In the genomic region with DNA sequence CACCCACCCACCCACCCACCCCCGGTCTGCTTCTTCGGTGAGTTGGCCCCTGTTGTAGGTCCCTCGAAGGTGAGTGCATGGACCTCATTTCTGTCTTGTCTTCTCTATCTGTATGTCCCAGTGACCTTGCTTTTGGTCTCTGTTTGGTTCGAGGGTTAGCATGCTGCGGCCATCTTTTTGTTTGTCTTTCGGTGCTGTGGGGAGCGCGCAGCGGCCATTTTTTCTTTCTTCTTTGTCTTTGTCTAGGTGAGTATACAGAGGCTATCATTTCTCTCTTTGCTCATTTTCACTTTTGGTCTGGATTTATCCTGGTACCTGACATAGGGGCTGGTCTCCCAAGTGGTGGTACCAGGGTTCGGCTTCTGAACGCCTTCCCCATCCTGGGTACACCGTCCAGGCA, we compare ENCODE assay signal across 22 mouse cellular contexts. TPM values are rescaled to one million over a fixed set of nuclear protein-coding genes. Genes with fewer than 3 reads are reported as not detected.
DNase-seq lines count a peak whose midpoint lies in the region; TF ChIP-seq lines count a peak whose summit lies in the region.
"Had no signal": no experiment of that assay in that cellular context is flagged by ENCODE, and none has a peak within 500 bp of the region (broad histone marks: within the 10 kb centered on the region; RNA-seq: fewer than 3 reads in every experiment).

No protein-coding gene starts in this region.

- H3K9me3 ChIP-seq in E14TG2a.4 (ENCODE audit: low read length), result peaks cover 4% of the 10 kb centered on the region; the same call in 1 of the 2 replicates
- H3K9me3 ChIP-seq: forebrain, embryonic 13.5 days; heart, embryonic 10.5 days; hindbrain, embryonic 13.5 days; intestine, embryonic 15.5 days had no signal

- no peak for TF ChIP-seq CTCF in heart, adult 2 months (IDR thresholded peaks at IDR 0.05)
- TF ChIP-seq CTCF in E14TG2a.4 (conservative IDR thresholded peaks at IDR 0.05; ENCODE audit: low read length), result no peak

- H3K36me3 ChIP-seq in heart, adult 2 months (ENCODE audit: control insufficient read depth, insufficient read depth, low read length), result peaks cover 14% of the 10 kb centered on the region
- H3K36me3 ChIP-seq in E14TG2a.4 (ENCODE audit: insufficient read depth, low read length), result peaks cover 10% of the 10 kb centered on the region; the same call in 1 of the 2 replicates
- H3K36me3 ChIP-seq: intestine, embryonic 15.5 days had no signal

- intact Hi-C loops in heart, adult 2 months (cut with DNase I), result no loop called here

- TF ChIP-seq POLR2A in heart, adult 2 months (IDR thresholded peaks at IDR 0.05; ENCODE audit: insufficient read depth, low read depth, low read length), result no peak

- no peak overlapping the region for H3K27ac ChIP-seq in heart, adult 2 months
- H3K27ac ChIP-seq: forebrain, embryonic 10.5 days; forebrain, embryonic 13.5 days; heart, embryonic 10.5 days; hindbrain, embryonic 10.5 days; hindbrain, embryonic 13.5 days; intestine, embryonic 15.5 days had no signal

- no peaks in the 10 kb centered on the region for H3K27me3 ChIP-seq in heart, adult 2 months (ENCODE audit: control insufficient read depth, insufficient read depth, low read length)
- H3K27me3 ChIP-seq in E14TG2a.4 (ENCODE audit: insufficient read depth, low read length), result no peaks in the 10 kb centered on the region
- H3K27me3 ChIP-seq: CH12.LX; forebrain, embryonic 13.5 days; hindbrain, embryonic 13.5 days; intestine, embryonic 15.5 days had no signal

- H3K4me1 ChIP-seq in heart, adult 2 months (ENCODE audit: control insufficient read depth, insufficient read depth, low read length), result peaks cover 19% of the 10 kb centered on the region
- 0 out of 2 replicates have a peak, but pooled peaks cover 6% of the 10 kb centered on the region for H3K4me1 ChIP-seq in E14TG2a.4 (replicated peaks; ENCODE audit: low read depth, low read length)
- H3K4me1 ChIP-seq: forebrain, embryonic 10.5 days; forebrain, embryonic 13.5 days; hindbrain, embryonic 10.5 days had no signal

- H3K4me3 ChIP-seq in heart, adult 2 months, result no peak overlapping the region
- peak overlapping the region; percentile 63 for H3K4me3 ChIP-seq in E14TG2a.4 (replicated peaks; ENCODE audit: low read length)
- H3K4me3 ChIP-seq: forebrain, embryonic 10.5 days; forebrain, embryonic 13.5 days; gastrocnemius, adult 2 months; heart, embryonic 10.5 days; hindbrain, embryonic 10.5 days; hindbrain, embryonic 13.5 days; intestine, embryonic 15.5 days had no signal

- no peak for TF ChIP-seq EP300 in heart, adult 2 months (IDR thresholded peaks at IDR 0.05; ENCODE audit: insufficient read depth, low read depth, low read length)

- no peak overlapping the region for H3K9ac ChIP-seq in heart, adult 2 months (ENCODE audit: low read depth, low read length)
- H3K9ac ChIP-seq: forebrain, embryonic 13.5 days; hindbrain, embryonic 13.5 days; intestine, embryonic 15.5 days had no signal

- DNase-seq in heart, adult 11 months, result peak; percentile 75
- DNase-seq in heart, adult 2 months, result no peak
- DNase-seq in ES-CJ7 (ENCODE audit: low read depth, low spot score), result peak; percentile 12
- peak; percentile 73 for DNase-seq in ZHBTc4 (ENCODE audit: low read depth, low spot score)
- no peak for DNase-seq in frontal cortex, postnatal 14 days (ENCODE audit: low spot score in 2 of 2)
- DNase-seq in spleen, adult 12 weeks (ENCODE audit: low spot score), result no peak
- DNase-seq: cerebellum, adult 11 months; cerebellum, adult 2 months; cerebellum, adult 9-11 months; gastrocnemius, adult 2 months; gastrocnemius, postnatal 14 days; heart, adult 18-20 months; heart, postnatal 36 days; kidney, adult 11 months had no signal

- H3K79me2 ChIP-seq in heart, adult 2 months (replicated peaks; ENCODE audit: control insufficient read depth, insufficient read depth, low read length), result peaks cover 4% of the 10 kb centered on the region

- WGBS in heart, adult 2 months, result 96% methylated on average over 12 of the region's 12 CpGs

RNA-seq across cellular contexts. Expression of a gene that starts 44.5 kb away (rescaled TPM):
- total RNA-seq in heart, adult 2 months (2021), result 10 to 100 TPM; 31.6 to 32.5 TPM
- 49.8 and 70.9 TPM in 2 replicates for polyA plus RNA-seq in heart, adult 2 months (2012; rRNA removed)

RNA-seq across cellular contexts. Expression of a gene that starts 55.0 kb away (rescaled TPM):
- 10 to 100 TPM; 17.8 to 18.7 TPM for total RNA-seq in heart, adult 2 months (2021)
- 5.0 and 11.8 TPM in 2 replicates for polyA plus RNA-seq in heart, adult 2 months (2012; rRNA removed)

Comparison
In these comparisons a context has a peak if more than half of its experiments do, and no peak if none do; other contexts are left out.
1. DNase-seq: peak in heart, adult 11 months (single experiment), ES-CJ7 (single experiment) and ZHBTc4 (single experiment); none in heart, adult 2 months (0 of 2), frontal cortex, postnatal 14 days (0 of 2) and spleen, adult 12 weeks (single experiment).